11 mouse cellular contexts compared by ENCODE assay signal in the genomic region with DNA sequence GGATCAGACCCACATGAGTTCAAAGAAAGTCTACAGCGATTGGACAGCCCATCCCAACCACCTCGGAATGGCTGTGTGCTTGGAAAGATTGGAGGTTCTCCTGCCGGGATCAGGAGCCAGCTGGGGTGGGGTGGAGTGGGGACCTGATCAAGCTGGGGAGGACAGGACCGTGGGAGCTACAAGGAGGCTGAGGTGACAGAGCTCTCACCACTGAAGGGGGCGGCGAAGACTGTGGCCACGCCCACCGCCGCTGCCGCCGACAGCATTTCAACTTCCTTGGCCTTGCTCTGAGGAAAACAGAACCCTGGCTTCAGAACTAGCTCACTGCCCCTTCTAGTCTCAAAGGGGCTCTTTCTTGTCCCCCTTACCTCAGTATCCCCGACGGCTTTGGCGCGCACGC. TPM values are rescaled to one million over a fixed set of nuclear protein-coding genes. Genes with fewer than 3 reads are reported as not detected.
DNase-seq lines count a peak whose midpoint lies in the region; ATAC-seq lines count a peak whose summit lies in the region.
"Had no signal": no experiment of that assay in that cellular context is flagged by ENCODE, and none has a peak within 500 bp of the region (broad histone marks: within the 10 kb centered on the region; RNA-seq: fewer than 3 reads in every experiment).

No protein-coding gene starts in this region.

- H3K4me2 ChIP-seq in heart, embryonic 16.5 days (ENCODE audit: low read depth, low read length), result peak overlapping the region; percentile 45
- H3K4me2 ChIP-seq in midbrain, embryonic 13.5 days (replicated peaks), result peak overlapping the region; percentile 19; the same call in 1 of the 2 replicates
- H3K4me2 ChIP-seq in midbrain, embryonic 15.5 days, result no peak overlapping the region
- H3K4me2 ChIP-seq in intestine, embryonic 16.5 days (ENCODE audit: low read depth, low read length), result peak overlapping the region; percentile 13
- H3K4me2 ChIP-seq in stomach, embryonic 16.5 days (ENCODE audit: low read depth, low read length), result peak overlapping the region; percentile 36

- ATAC-seq in heart, embryonic 16.5 days (replicated peaks; ENCODE audit: extremely low read depth, insufficient read depth, low FRiP score), result no peak
- no peak for ATAC-seq in midbrain, embryonic 13.5 days
- no peak for ATAC-seq in midbrain, embryonic 15.5 days (replicated peaks)
- no peak for ATAC-seq in intestine, embryonic 16.5 days
- no peak for ATAC-seq in stomach, embryonic 16.5 days (ENCODE audit: insufficient read depth, low FRiP score)

- no peak for DNase-seq in heart, adult 9 months (ENCODE audit: low spot score in 2 of 2)
- DNase-seq in cerebellum, adult 11-12 months, result no peak
- DNase-seq in left cerebral cortex, postnatal 10 days (ENCODE audit: extremely low spot score in 1 of 2, low spot score in 2 of 2), result no peak
- DNase-seq: adrenal gland, postnatal 10 days had no signal

- no peaks in the 10 kb centered on the region; the same call in 1 of the 2 replicates for H3K27me3 ChIP-seq in heart, embryonic 16.5 days (ENCODE audit: control insufficient read depth, insufficient read depth, low read length)
- H3K27me3 ChIP-seq in midbrain, embryonic 13.5 days, result peaks cover 13% of the 10 kb centered on the region; the same call in 1 of the 2 replicates
- H3K27me3 ChIP-seq in midbrain, embryonic 15.5 days (replicated peaks), result no peaks in the 10 kb centered on the region
- no peaks in the 10 kb centered on the region for H3K27me3 ChIP-seq in intestine, embryonic 16.5 days (replicated peaks; ENCODE audit: control insufficient read depth, insufficient read depth, low read length)
- no peaks in the 10 kb centered on the region for H3K27me3 ChIP-seq in stomach, embryonic 16.5 days (ENCODE audit: control insufficient read depth, insufficient read depth, low read length)

- H3K36me3 ChIP-seq in heart, embryonic 16.5 days (ENCODE audit: control insufficient read depth, insufficient read depth), result no peaks in the 10 kb centered on the region
- H3K36me3 ChIP-seq in midbrain, embryonic 13.5 days, result no peaks in the 10 kb centered on the region
- no peaks in the 10 kb centered on the region for H3K36me3 ChIP-seq in midbrain, embryonic 15.5 days (replicated peaks)
- no peaks in the 10 kb centered on the region for H3K36me3 ChIP-seq in intestine, embryonic 16.5 days (ENCODE audit: control insufficient read depth, insufficient read depth, low read length)
- no peaks in the 10 kb centered on the region for H3K36me3 ChIP-seq in stomach, embryonic 16.5 days (ENCODE audit: control insufficient read depth, insufficient read depth, low read length)

- H3K4me3 ChIP-seq in heart, embryonic 16.5 days (ENCODE audit: low read length), result peak overlapping the region; percentile 19
- H3K4me3 ChIP-seq in midbrain, embryonic 13.5 days (replicated peaks), result no peak overlapping the region
- no peak overlapping the region for H3K4me3 ChIP-seq in midbrain, embryonic 15.5 days
- H3K4me3 ChIP-seq in intestine, embryonic 16.5 days (ENCODE audit: low read length), result peak overlapping the region; percentile 10; the same call in 1 of the 2 replicates
- peak overlapping the region; percentile 8 for H3K4me3 ChIP-seq in stomach, embryonic 16.5 days (replicated peaks; ENCODE audit: low read length)

- H3K27ac ChIP-seq in heart, embryonic 16.5 days (ENCODE audit: low read length), result no peak overlapping the region
- no peak overlapping the region for H3K27ac ChIP-seq in midbrain, embryonic 13.5 days
- H3K27ac ChIP-seq in midbrain, embryonic 15.5 days, result no peak overlapping the region
- no peak overlapping the region for H3K27ac ChIP-seq in intestine, embryonic 16.5 days (ENCODE audit: low read length)
- H3K27ac ChIP-seq in stomach, embryonic 16.5 days (ENCODE audit: low read length), result no peak overlapping the region
- H3K27ac ChIP-seq: liver, embryonic 14.5 days had no signal

- intact Hi-C loops in left cerebral cortex, postnatal 10 days (cut with DNase I), result no loop called here

- H3K9ac ChIP-seq in heart, embryonic 16.5 days (ENCODE audit: low read length), result no peak overlapping the region
- H3K9ac ChIP-seq in midbrain, embryonic 13.5 days (replicated peaks), result 0 out of 2 replicates have a peak overlapping the region, but pooled peaks have one; percentile 10
- H3K9ac ChIP-seq in midbrain, embryonic 15.5 days, result no peak overlapping the region
- no peak overlapping the region for H3K9ac ChIP-seq in intestine, embryonic 16.5 days (ENCODE audit: low read depth, low read length)
- H3K9ac ChIP-seq in stomach, embryonic 16.5 days (ENCODE audit: low read length), result peak overlapping the region; percentile 54
- H3K9ac ChIP-seq: liver, embryonic 14.5 days had no signal

- H3K4me1 ChIP-seq in heart, embryonic 16.5 days (ENCODE audit: control insufficient read depth, insufficient read depth, low read length), result peaks cover 5% of the 10 kb centered on the region; the same call in 1 of the 2 replicates
- H3K4me1 ChIP-seq in midbrain, embryonic 13.5 days (replicated peaks), result no peaks in the 10 kb centered on the region
- H3K4me1 ChIP-seq in midbrain, embryonic 15.5 days, result no peaks in the 10 kb centered on the region
- H3K4me1 ChIP-seq in intestine, embryonic 16.5 days (ENCODE audit: control insufficient read depth, insufficient read depth, low read length), result peaks cover 4% of the 10 kb centered on the region
- H3K4me1 ChIP-seq in stomach, embryonic 16.5 days (ENCODE audit: control insufficient read depth, insufficient read depth, low read length), result peaks cover 4% of the 10 kb centered on the region

- WGBS in heart, embryonic 16.5 days, result 16% methylated on average over 16 of the region's 16 CpGs
- 15% methylated on average over 16 of the region's 16 CpGs for WGBS in midbrain, embryonic 13.5 days
- WGBS in midbrain, embryonic 15.5 days, result 23% methylated on average over 16 of the region's 16 CpGs
- 13% methylated on average over 16 of the region's 16 CpGs for WGBS in intestine, embryonic 16.5 days
- WGBS in stomach, embryonic 16.5 days, result 20% methylated on average over 16 of the region's 16 CpGs

- no peaks in the 10 kb centered on the region for H3K9me3 ChIP-seq in heart, embryonic 16.5 days (replicated peaks; ENCODE audit: control insufficient read depth, low read length)
- H3K9me3 ChIP-seq in midbrain, embryonic 13.5 days, result no peaks in the 10 kb centered on the region
- no peaks in the 10 kb centered on the region for H3K9me3 ChIP-seq in midbrain, embryonic 15.5 days
- no peaks in the 10 kb centered on the region for H3K9me3 ChIP-seq in intestine, embryonic 16.5 days (ENCODE audit: control insufficient read depth, low read length)
- H3K9me3 ChIP-seq in stomach, embryonic 16.5 days (replicated peaks; ENCODE audit: control insufficient read depth, low read length), result no peaks in the 10 kb centered on the region

RNA-seq across cellular contexts. Expression of a gene that starts 3.8 kb away (rescaled TPM):
- 0.11 TPM in 1 of 2 replicates, not detected in the other for polyA plus RNA-seq in heart, embryonic 16.5 days (2015; fragmentation: Nextera tagmentation; extraction: Ambion mirVana)
- polyA plus RNA-seq in midbrain, embryonic 13.5 days (2015; fragmentation: Nextera tagmentation; extraction: Ambion mirVana), result 0.09 TPM in 1 of 2 replicates, not detected in the other
- 0.06 TPM in 1 of 2 replicates, not detected in the other for polyA plus RNA-seq in midbrain, embryonic 15.5 days (2015; fragmentation: Nextera tagmentation; extraction: Ambion mirVana)
- polyA plus RNA-seq in intestine, embryonic 16.5 days (2015; fragmentation: Nextera tagmentation; extraction: Ambion mirVana), result 0.13 and 0.15 TPM in 2 replicates
- polyA plus RNA-seq in stomach, embryonic 16.5 days (2015; fragmentation: Nextera tagmentation; extraction: Ambion mirVana), result 0.17 TPM in 1 of 2 replicates, not detected in the other
- not detected for total RNA-seq in left cerebral cortex, postnatal 10 days (2021)
- total RNA-seq: adrenal gland, postnatal 10 days; CH12.LX had no signal
- polyA plus RNA-seq: liver, embryonic 14.5 days had no signal

RNA-seq across cellular contexts. Expression of a gene that starts 21.1 kb away (rescaled TPM):
- 0.34 and 0.49 TPM in 2 replicates for polyA plus RNA-seq in heart, embryonic 16.5 days (2015; fragmentation: Nextera tagmentation; extraction: Ambion mirVana)
- not detected in 2 replicates for polyA plus RNA-seq in midbrain, embryonic 13.5 days (2015; fragmentation: Nextera tagmentation; extraction: Ambion mirVana)
- not detected in 2 replicates for polyA plus RNA-seq in midbrain, embryonic 15.5 days (2015; fragmentation: Nextera tagmentation; extraction: Ambion mirVana)
- polyA plus RNA-seq in intestine, embryonic 16.5 days (2015; fragmentation: Nextera tagmentation; extraction: Ambion mirVana), result 0.24 TPM in 1 of 2 replicates, not detected in the other
- not detected in 2 replicates for polyA plus RNA-seq in stomach, embryonic 16.5 days (2015; fragmentation: Nextera tagmentation; extraction: Ambion mirVana)
- not detected for total RNA-seq in left cerebral cortex, postnatal 10 days (2021)
- total RNA-seq: adrenal gland, postnatal 10 days had no signal
- polyA plus RNA-seq: liver, embryonic 14.5 days had no signal

RNA-seq across cellular contexts. Expression of a gene that starts 25.8 kb away (rescaled TPM):
- 224 and 293 TPM in 2 replicates for polyA plus RNA-seq in heart, embryonic 16.5 days (2015; fragmentation: Nextera tagmentation; extraction: Ambion mirVana)
- polyA plus RNA-seq in midbrain, embryonic 13.5 days (2015; fragmentation: Nextera tagmentation; extraction: Ambion mirVana), result not detected in 2 replicates
- 0.14 TPM in 1 of 2 replicates, not detected in the other for polyA plus RNA-seq in midbrain, embryonic 15.5 days (2015; fragmentation: Nextera tagmentation; extraction: Ambion mirVana)
- polyA plus RNA-seq in intestine, embryonic 16.5 days (2015; fragmentation: Nextera tagmentation; extraction: Ambion mirVana), result 5.3 and 6.6 TPM in 2 replicates
- 5.6 and 5.8 TPM in 2 replicates for polyA plus RNA-seq in stomach, embryonic 16.5 days (2015; fragmentation: Nextera tagmentation; extraction: Ambion mirVana)
- total RNA-seq in left cerebral cortex, postnatal 10 days (2021), result under 1 TPM; 0.11 to 0.20 TPM

RNA-seq across cellular contexts. Expression of a gene that starts 26.7 kb away (rescaled TPM):
- polyA plus RNA-seq in heart, embryonic 16.5 days (2015; fragmentation: Nextera tagmentation; extraction: Ambion mirVana), result 0.58 and 0.87 TPM in 2 replicates
- polyA plus RNA-seq in midbrain, embryonic 13.5 days (2015; fragmentation: Nextera tagmentation; extraction: Ambion mirVana), result 7.8 and 10.1 TPM in 2 replicates
- 42.0 and 44.3 TPM in 2 replicates for polyA plus RNA-seq in midbrain, embryonic 15.5 days (2015; fragmentation: Nextera tagmentation; extraction: Ambion mirVana)
- 1.5 and 1.6 TPM in 2 replicates for polyA plus RNA-seq in intestine, embryonic 16.5 days (2015; fragmentation: Nextera tagmentation; extraction: Ambion mirVana)
- polyA plus RNA-seq in stomach, embryonic 16.5 days (2015; fragmentation: Nextera tagmentation; extraction: Ambion mirVana), result 3.0 and 3.5 TPM in 2 replicates
- 10 to 100 TPM; 10.8 to 12.1 TPM for total RNA-seq in left cerebral cortex, postnatal 10 days (2021)
- total RNA-seq: CH12.LX had no signal

RNA-seq across cellular contexts. Expression of a gene that starts 41.2 kb away (rescaled TPM):
- polyA plus RNA-seq in heart, embryonic 16.5 days (2015; fragmentation: Nextera tagmentation; extraction: Ambion mirVana), result not detected in 2 replicates
- not detected in 2 replicates for polyA plus RNA-seq in midbrain, embryonic 13.5 days (2015; fragmentation: Nextera tagmentation; extraction: Ambion mirVana)
- 0.32 and 0.50 TPM in 2 replicates for polyA plus RNA-seq in midbrain, embryonic 15.5 days (2015; fragmentation: Nextera tagmentation; extraction: Ambion mirVana)
- polyA plus RNA-seq in intestine, embryonic 16.5 days (2015; fragmentation: Nextera tagmentation; extraction: Ambion mirVana), result not detected in 2 replicates
- polyA plus RNA-seq in stomach, embryonic 16.5 days (2015; fragmentation: Nextera tagmentation; extraction: Ambion mirVana), result not detected in 2 replicates
- 1 to 10 TPM; 2.5 to 3.5 TPM for total RNA-seq in left cerebral cortex, postnatal 10 days (2021)
- total RNA-seq: adrenal gland, postnatal 10 days; CH12.LX had no signal
- polyA plus RNA-seq: liver, embryonic 14.5 days had no signal

Comparison
In these comparisons a context has a peak if more than half of its experiments do, and no peak if none do; other contexts are left out.
1. H3K9ac ChIP-seq: peak in midbrain, embryonic 13.5 days (single experiment) and stomach, embryonic 16.5 days (single experiment); none in heart, embryonic 16.5 days (single experiment), midbrain, embryonic 15.5 days (single experiment) and intestine, embryonic 16.5 days (single experiment).
2. H3K4me3 ChIP-seq: peak in heart, embryonic 16.5 days (single experiment), intestine, embryonic 16.5 days (single experiment) and stomach, embryonic 16.5 days (single experiment); none in midbrain, embryonic 13.5 days (single experiment) and midbrain, embryonic 15.5 days (single experiment).
3. RNA of a gene that starts 25.8 kb away (polyA plus RNA-seq): 224 to 293 TPM in heart, embryonic 16.5 days; 5.6 to 5.8 TPM in stomach, embryonic 16.5 days, 5.3 to 6.6 TPM in intestine, embryonic 16.5 days, 0.14 TPM in midbrain, embryonic 15.5 days and not detected in midbrain, embryonic 13.5 days; every median in the first group is over 10 times any median in the second.